Comparison of ENCODE assay signal across 25 mouse cellular contexts in genomic region chr5:111383335-111383734, GRCm38 (mm10). TPM values are rescaled to one million over a fixed set of nuclear protein-coding genes. Genes with fewer than 3 reads are reported as not detected.
DNase-seq lines count a peak whose midpoint lies in the region; ATAC-seq lines count a peak whose summit lies in the region.
"Had no signal": no experiment of that assay in that cellular context is flagged by ENCODE, and none has a peak within 500 bp of the region (broad histone marks: within the 10 kb centered on the region; RNA-seq: fewer than 3 reads in every experiment).

No protein-coding gene starts in this region.

- ATAC-seq in embryonic facial prominence, embryonic 12.5 days (ENCODE audit: insufficient number of reproducible peaks, insufficient read depth, low FRiP score, low TSS enrichment) = no peak
- ATAC-seq in embryonic facial prominence, embryonic 14.5 days (ENCODE audit: low read depth) = no peak
- ATAC-seq in limb, embryonic 13.5 days (ENCODE audit: low FRiP score, low read depth) = no peak
- ATAC-seq: forebrain, embryonic 13.5 days; forebrain, postnatal 0 days; intestine, postnatal 0 days had no signal

- H3K4me1 ChIP-seq in embryonic facial prominence, embryonic 12.5 days = peaks cover 24% of the 10 kb centered on the region; the same call in 1 of the 2 replicates
- H3K4me1 ChIP-seq in embryonic facial prominence, embryonic 10.5 days = peaks cover 26% of the 10 kb centered on the region
- peaks cover 9% of the 10 kb centered on the region for H3K4me1 ChIP-seq in embryonic facial prominence, embryonic 14.5 days (ENCODE audit: control insufficient read depth, insufficient read depth, low read length)
- peaks cover 12% of the 10 kb centered on the region for H3K4me1 ChIP-seq in limb, embryonic 13.5 days
- H3K4me1 ChIP-seq: forebrain, embryonic 13.5 days; hindbrain, embryonic 15.5 days had no signal

- 47% methylated on average over 5 of the region's 5 CpGs for WGBS in embryonic facial prominence, embryonic 12.5 days
- 70% methylated on average over 5 of the region's 5 CpGs for WGBS in embryonic facial prominence, embryonic 10.5 days
- WGBS in embryonic facial prominence, embryonic 14.5 days = 44% methylated on average over 5 of the region's 5 CpGs
- WGBS in limb, embryonic 13.5 days = 42% methylated on average over 5 of the region's 5 CpGs

- peaks cover 89% of the 10 kb centered on the region for H3K36me3 ChIP-seq in embryonic facial prominence, embryonic 12.5 days
- peaks cover 96% of the 10 kb centered on the region for H3K36me3 ChIP-seq in embryonic facial prominence, embryonic 10.5 days (replicated peaks)
- H3K36me3 ChIP-seq in embryonic facial prominence, embryonic 14.5 days (ENCODE audit: control insufficient read depth, insufficient read depth, low read length) = peaks cover 85% of the 10 kb centered on the region
- H3K36me3 ChIP-seq in limb, embryonic 13.5 days = peaks cover 93% of the 10 kb centered on the region

- H3K27me3 ChIP-seq in embryonic facial prominence, embryonic 12.5 days = no peaks in the 10 kb centered on the region
- no peaks in the 10 kb centered on the region for H3K27me3 ChIP-seq in embryonic facial prominence, embryonic 10.5 days (replicated peaks; ENCODE audit: low read depth, poor library complexity, severe bottlenecking)
- H3K27me3 ChIP-seq in embryonic facial prominence, embryonic 14.5 days (replicated peaks; ENCODE audit: control insufficient read depth, insufficient read depth, low read length) = no peaks in the 10 kb centered on the region
- H3K27me3 ChIP-seq in limb, embryonic 13.5 days = no peaks in the 10 kb centered on the region
- H3K27me3 ChIP-seq: forebrain, embryonic 13.5 days; hindbrain, embryonic 12.5 days; hindbrain, embryonic 15.5 days had no signal

- peak overlapping the region; percentile 76 for H3K27ac ChIP-seq in embryonic facial prominence, embryonic 12.5 days
- H3K27ac ChIP-seq in embryonic facial prominence, embryonic 10.5 days (replicated peaks) = no peak overlapping the region
- 0 out of 2 replicates have a peak overlapping the region, but pooled peaks have one; percentile 44 for H3K27ac ChIP-seq in embryonic facial prominence, embryonic 14.5 days (replicated peaks; ENCODE audit: low read depth, low read length)
- H3K27ac ChIP-seq in limb, embryonic 13.5 days = no peak overlapping the region
- H3K27ac ChIP-seq: forebrain, embryonic 10.5 days; forebrain, embryonic 13.5 days; hindbrain, embryonic 12.5 days; hindbrain, embryonic 15.5 days had no signal

- no peak overlapping the region for H3K4me3 ChIP-seq in embryonic facial prominence, embryonic 12.5 days
- no peak overlapping the region for H3K4me3 ChIP-seq in embryonic facial prominence, embryonic 10.5 days
- H3K4me3 ChIP-seq in embryonic facial prominence, embryonic 14.5 days (ENCODE audit: low read depth, low read length) = no peak overlapping the region
- no peak overlapping the region for H3K4me3 ChIP-seq in limb, embryonic 13.5 days
- H3K4me3 ChIP-seq: forebrain, embryonic 10.5 days; forebrain, embryonic 13.5 days; hindbrain, embryonic 12.5 days; hindbrain, embryonic 15.5 days had no signal

- H3K9me3 ChIP-seq in embryonic facial prominence, embryonic 12.5 days = no peaks in the 10 kb centered on the region
- H3K9me3 ChIP-seq in embryonic facial prominence, embryonic 10.5 days = no peaks in the 10 kb centered on the region
- H3K9me3 ChIP-seq in embryonic facial prominence, embryonic 14.5 days (ENCODE audit: control insufficient read depth, low read length) = no peaks in the 10 kb centered on the region
- H3K9me3 ChIP-seq in limb, embryonic 13.5 days = no peaks in the 10 kb centered on the region
- H3K9me3 ChIP-seq: forebrain, embryonic 10.5 days; forebrain, embryonic 13.5 days; G1E; hindbrain, embryonic 12.5 days; hindbrain, embryonic 15.5 days had no signal

- no peak overlapping the region for H3K9ac ChIP-seq in embryonic facial prominence, embryonic 12.5 days
- no peak overlapping the region for H3K9ac ChIP-seq in embryonic facial prominence, embryonic 14.5 days (ENCODE audit: low read depth, low read length)
- peak overlapping the region; percentile 19; the same call in 1 of the 2 replicates for H3K9ac ChIP-seq in limb, embryonic 13.5 days
- H3K9ac ChIP-seq: forebrain, embryonic 13.5 days; forebrain, postnatal 0 days; hindbrain, embryonic 12.5 days; hindbrain, embryonic 15.5 days had no signal

- H3K4me2 ChIP-seq in embryonic facial prominence, embryonic 12.5 days (replicated peaks) = no peak overlapping the region
- H3K4me2 ChIP-seq in embryonic facial prominence, embryonic 14.5 days (ENCODE audit: low read depth, low read length) = no peak overlapping the region
- no peak overlapping the region for H3K4me2 ChIP-seq in limb, embryonic 13.5 days (replicated peaks)
- H3K4me2 ChIP-seq: forebrain, embryonic 13.5 days; heart, embryonic 11.5 days; hindbrain, embryonic 12.5 days; hindbrain, embryonic 15.5 days had no signal

- no peak for DNase-seq in embryonic facial prominence, embryonic 10.5 days (ENCODE audit: low spot score)
- peak; percentile 57 for DNase-seq in embryonic facial prominence, embryonic 14.5 days (ENCODE audit: low spot score)
- DNase-seq in fibroblast of lung, adult 2 months (ENCODE audit: low read depth) = peak; percentile 46
- DNase-seq in lung, postnatal 10 days = no peak
- DNase-seq in adrenal gland, adult 8-10 months = no peak
- DNase-seq in Muller cell, postnatal 12 days (ENCODE audit: inconsistent ontology term) = no peak
- DNase-seq: adrenal gland, adult 2 months; adrenal gland, postnatal 25 days; cerebellum, adult 11-12 months; cerebellum, adult 8-10 months; cerebellum, postnatal 10 days; cerebellum, postnatal 36 days; embryo, embryonic 11 days; forebrain, postnatal 0 days; gastrocnemius, postnatal 14 days; heart, adult 11 months had no signal

RNA-seq across cellular contexts. Expression of gene Mn1, which starts 33.8 kb away (rescaled TPM):
- 57.8 and 58.3 TPM in 2 replicates for polyA plus RNA-seq in embryonic facial prominence, embryonic 12.5 days (2016; fragmentation: Nextera tagmentation; extraction: Ambion mirVana)
- 44.3 and 49.5 TPM in 2 replicates for polyA plus RNA-seq in embryonic facial prominence, embryonic 10.5 days (2016; fragmentation: Nextera tagmentation; extraction: Ambion mirVana)
- 29.1 and 33.3 TPM in 2 replicates for polyA plus RNA-seq in embryonic facial prominence, embryonic 14.5 days (2014; fragmentation: Nextera tagmentation; extraction: Ambion mirVana)
- 22.8 and 22.9 TPM in 2 replicates for polyA plus RNA-seq in limb, embryonic 13.5 days (2015; fragmentation: Nextera tagmentation; extraction: Ambion mirVana)
- 1 to 10 TPM; 2.9 to 4.9 (median 3.7) TPM for total RNA-seq in adrenal gland, adult 8-10 months (2022)
- polyA plus RNA-seq: G1E had no signal

RNA-seq across cellular contexts. Expression of gene Pitpnb, which starts 52.8 kb away (rescaled TPM):
- polyA plus RNA-seq in embryonic facial prominence, embryonic 12.5 days (2016; fragmentation: Nextera tagmentation; extraction: Ambion mirVana) = 113 and 116 TPM in 2 replicates
- polyA plus RNA-seq in embryonic facial prominence, embryonic 10.5 days (2016; fragmentation: Nextera tagmentation; extraction: Ambion mirVana) = 127 and 133 TPM in 2 replicates
- polyA plus RNA-seq in embryonic facial prominence, embryonic 14.5 days (2014; fragmentation: Nextera tagmentation; extraction: Ambion mirVana) = 99.7 and 102 TPM in 2 replicates
- 114 and 116 TPM in 2 replicates for polyA plus RNA-seq in limb, embryonic 13.5 days (2015; fragmentation: Nextera tagmentation; extraction: Ambion mirVana)
- 10 to 100 TPM; 71.1 to 88.0 (median 80.4) TPM for total RNA-seq in adrenal gland, adult 8-10 months (2022)

Comparison
In these comparisons a context has a peak if more than half of its experiments do, and no peak if none do; other contexts are left out.
1. H3K27ac ChIP-seq: peak in embryonic facial prominence, embryonic 12.5 days (single experiment) and embryonic facial prominence, embryonic 14.5 days (single experiment); none in embryonic facial prominence, embryonic 10.5 days (single experiment) and limb, embryonic 13.5 days (single experiment).
2. DNase-seq: peak in embryonic facial prominence, embryonic 14.5 days (single experiment) and fibroblast of lung, adult 2 months (single experiment); none in embryonic facial prominence, embryonic 10.5 days (single experiment), lung, postnatal 10 days (single experiment), adrenal gland, adult 8-10 months (single experiment) and Muller cell, postnatal 12 days (single experiment).